Mouse (Mus musculus): ENCODE results near the gene Eml6.

GRCm38 (mm10) chr11:29823141-29823540, 202.7 kb downstream of the Eml6 start:
- TF ChIP-seq ZC3H11A (IDR thresholded peaks at IDR 0.05; ENCODE audit: borderline replicate concordance, low read depth, low read length) (no peak), HCFC1 (IDR thresholded peaks at IDR 0.05; ENCODE audit: borderline replicate concordance, insufficient read depth, low read length) (no peak), CHD2 (IDR thresholded peaks at IDR 0.05; ENCODE audit: low read depth, low read length) (no peak)
